Comparison of ENCODE assay signal across 28 mouse cellular contexts in the genomic region with DNA sequence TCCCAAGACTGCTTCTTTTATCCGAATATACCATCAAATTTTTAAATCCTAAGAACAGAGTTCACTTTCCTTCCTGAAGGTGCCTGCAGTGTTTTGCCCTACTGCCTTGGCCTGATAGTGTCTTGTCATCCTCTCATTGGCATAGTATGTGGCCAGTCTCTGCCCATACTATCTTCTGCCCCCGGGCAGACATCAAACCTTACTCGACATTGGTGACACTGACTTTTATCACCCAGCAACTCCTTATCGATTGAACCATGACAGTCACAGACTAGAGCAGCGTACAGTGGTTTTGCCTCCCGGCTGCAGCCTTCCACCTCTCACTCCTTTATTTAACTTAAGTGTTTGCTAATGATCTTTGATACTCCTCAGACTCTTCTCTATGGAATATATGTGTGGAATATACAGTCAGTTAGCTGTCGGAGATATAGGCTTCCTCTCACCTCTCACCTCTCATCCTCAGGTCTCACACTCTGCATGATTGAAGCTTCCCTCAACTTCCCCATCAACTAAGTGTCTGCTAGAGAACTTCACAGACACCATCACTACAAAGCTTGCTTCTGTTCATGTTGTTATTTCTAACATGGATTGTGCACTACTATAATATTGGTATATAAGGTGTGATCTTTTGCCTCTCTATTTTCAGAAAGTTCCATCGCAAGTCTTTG.
A peak's percentile ranks its signal among the peaks of the same experiment; 100 is the strongest.
DNase-seq lines count a peak whose midpoint lies in the region; ATAC-seq and TF ChIP-seq lines count a peak whose summit lies in the region.
"Had no signal": no experiment of that assay in that cellular context is flagged by ENCODE, and none has a peak within 500 bp of the region (broad histone marks: within the 10 kb centered on the region; RNA-seq: fewer than 3 reads in every experiment).

No protein-coding gene starts in this region.

- 42% methylated on average over 8 of the region's 8 CpGs for WGBS in liver, embryonic 16.5 days (ENCODE audit: insufficient replicate concordance)

- no peaks in the 10 kb centered on the region for H3K27me3 ChIP-seq in MEL (ENCODE audit: control insufficient read depth in 1 of 2, insufficient read depth in 2 of 2, low read length in 2 of 2)
- no peaks in the 10 kb centered on the region for H3K27me3 ChIP-seq in liver, embryonic 16.5 days (ENCODE audit: control insufficient read depth, insufficient read depth, low read depth, low read length)
- H3K27me3 ChIP-seq: embryonic facial prominence, embryonic 13.5 days; heart, embryonic 13.5 days; hindbrain, embryonic 12.5 days; limb, embryonic 12.5 days; midbrain, embryonic 15.5 days; neural tube, embryonic 12.5 days had no signal

- no peaks in the 10 kb centered on the region for H3K9me3 ChIP-seq in MEL (replicated peaks; ENCODE audit: insufficient read depth, low read length)
- H3K9me3 ChIP-seq in liver, embryonic 16.5 days (replicated peaks; ENCODE audit: control insufficient read depth, low read length), result no peaks in the 10 kb centered on the region
- H3K9me3 ChIP-seq: embryonic facial prominence, embryonic 13.5 days; heart, embryonic 13.5 days; hindbrain, embryonic 12.5 days; limb, embryonic 12.5 days; midbrain, embryonic 15.5 days; neural tube, embryonic 12.5 days had no signal

- peak overlapping the region; percentile 32 for H3K4me2 ChIP-seq in liver, embryonic 16.5 days (ENCODE audit: low read depth, low read length)
- H3K4me2 ChIP-seq: embryonic facial prominence, embryonic 13.5 days; heart, embryonic 13.5 days; hindbrain, embryonic 12.5 days; limb, embryonic 12.5 days; midbrain, embryonic 15.5 days; neural tube, embryonic 12.5 days had no signal

- H3K27ac ChIP-seq in MEL (ENCODE audit: control insufficient read depth, low read depth, low read length), result peak overlapping the region; percentile 66
- H3K27ac ChIP-seq in liver, embryonic 16.5 days (ENCODE audit: low read length), result peak overlapping the region; percentile 49
- H3K27ac ChIP-seq: embryonic facial prominence, embryonic 13.5 days; heart, adult 2 months; heart, embryonic 13.5 days; hindbrain, embryonic 12.5 days; limb, embryonic 12.5 days; midbrain, embryonic 15.5 days; neural tube, embryonic 12.5 days had no signal

- peak; percentile 85 for ATAC-seq in liver, embryonic 16.5 days (ENCODE audit: low read depth)
- ATAC-seq: forebrain, embryonic 16.5 days; inflammation-experienced regulatory T-cells, adult 6 months; midbrain, embryonic 15.5 days had no signal

- no peak overlapping the region for H3K9ac ChIP-seq in MEL (ENCODE audit: control insufficient read depth, low read depth, low read length, poor library complexity, severe bottlenecking)
- H3K9ac ChIP-seq in liver, embryonic 16.5 days (ENCODE audit: low read depth, low read length), result no peak overlapping the region
- H3K9ac ChIP-seq: embryonic facial prominence, embryonic 13.5 days; heart, embryonic 13.5 days; hindbrain, embryonic 12.5 days; limb, embryonic 12.5 days; midbrain, embryonic 15.5 days; neural tube, embryonic 12.5 days had no signal

- TF ChIP-seq CTCF in MEL (IDR thresholded peaks at IDR 0.05 in 2 of 3, conservative IDR thresholded peaks at IDR 0.05 in 1 of 3; ENCODE audit: control insufficient read depth in 1 of 3, insufficient read depth in 1 of 3, low read depth in 2 of 3, low read length in 3 of 3, poor library complexity in 1 of 3, severe bottlenecking in 1 of 3), result no peak

- peaks cover 40 to 44% of the 10 kb centered on the region in 2 experiments for H3K4me1 ChIP-seq in MEL (ENCODE audit: control insufficient read depth in 1 of 2, insufficient read depth in 2 of 2, low read length in 2 of 2)
- peaks cover 33% of the 10 kb centered on the region for H3K4me1 ChIP-seq in liver, embryonic 16.5 days (ENCODE audit: control insufficient read depth, low read depth, low read length)
- H3K4me1 ChIP-seq: embryonic facial prominence, embryonic 13.5 days; hindbrain, embryonic 12.5 days; limb, embryonic 12.5 days; midbrain, embryonic 15.5 days; neural tube, embryonic 12.5 days had no signal

- H3K4me3 ChIP-seq in MEL (ENCODE audit: control insufficient read depth in 1 of 2, insufficient read depth in 1 of 2, low read depth in 2 of 2, low read length in 2 of 2), result peak overlapping the region in 1 of 2 experiments; percentile 27; a peak in 2 of 4 replicates
- H3K4me3 ChIP-seq in liver, embryonic 16.5 days (ENCODE audit: low read depth, low read length), result no peak overlapping the region
- H3K4me3 ChIP-seq: embryonic facial prominence, embryonic 13.5 days; heart, adult 2 months; heart, embryonic 13.5 days; hindbrain, embryonic 12.5 days; limb, embryonic 12.5 days; midbrain, embryonic 15.5 days; neural tube, embryonic 12.5 days had no signal

- TF ChIP-seq RAD21 in MEL (IDR thresholded peaks at IDR 0.05; ENCODE audit: low read depth, low read length), result no peak

- no peaks in the 10 kb centered on the region for H3K79me2 ChIP-seq in MEL (ENCODE audit: control insufficient read depth, insufficient read depth, low read length, poor library complexity)

- no peak for TF ChIP-seq POLR2A in MEL (IDR thresholded peaks at IDR 0.05; ENCODE audit: control insufficient read depth in 1 of 2, insufficient read depth in 1 of 2, low read depth in 1 of 2, low read length in 2 of 2, poor library complexity in 1 of 2)

- TF ChIP-seq EP300 in MEL (IDR thresholded peaks at IDR 0.05; ENCODE audit: low read depth in 1 of 2, low read length in 2 of 2), result peak in 1 of 2 experiments; percentile 58; a peak in 3 of 4 replicates

- peak; percentile 35 for DNase-seq in CD4-positive helper T cell, adult 2 months (ENCODE audit: low read depth, low spot score)
- peak; percentile 48 for DNase-seq in MEL (ENCODE audit: low read depth, low spot score)
- DNase-seq in liver, result peak; percentile 64
- no peak for DNase-seq in layer of hippocampus, adult 18-20 months (ENCODE audit: low spot score in 2 of 2)
- DNase-seq in left cerebral cortex, adult 9 months (ENCODE audit: low spot score in 2 of 2), result no peak
- no peak for DNase-seq in layer of hippocampus, postnatal 14 days (ENCODE audit: low spot score in 2 of 2)
- DNase-seq in adrenal gland, adult (ENCODE audit: inconsistent age in 2 of 2, low spot score in 1 of 2), result no peak
- DNase-seq: B cell, adult 2 months; cerebellum, adult 18-20 months; cerebellum, postnatal 14 days; embryo, embryonic 11 days; gastrocnemius, postnatal 36 days; heart, adult 2 months; heart, postnatal 14 days; kidney, adult 18-20 months; kidney, postnatal 4 days; layer of hippocampus, adult 9-11 months; lung, adult 2 months; lung, postnatal 14 days had no signal

- peaks cover 0 to 65% of the 10 kb centered on the region in 2 experiments; a peak in 2 of 4 replicates for H3K36me3 ChIP-seq in MEL (ENCODE audit: control insufficient read depth in 1 of 2, insufficient read depth in 2 of 2, low read length in 2 of 2)
- H3K36me3 ChIP-seq in liver, embryonic 16.5 days (ENCODE audit: control insufficient read depth, insufficient read depth), result no peaks in the 10 kb centered on the region
- H3K36me3 ChIP-seq: embryonic facial prominence, embryonic 13.5 days; heart, embryonic 13.5 days; hindbrain, embryonic 12.5 days; limb, embryonic 12.5 days; midbrain, embryonic 15.5 days; neural tube, embryonic 12.5 days had no signal

TF ChIP-seq in MEL, 35 proteins besides CTCF, POLR2A, EP300 and RAD21:
- TF ChIP-seq MEF2A (IDR thresholded peaks at IDR 0.05; ENCODE audit: extremely low read depth, insufficient replicate concordance, low read depth, low read length, poor library complexity, severe bottlenecking) (no peak), GABPA (IDR thresholded peaks at IDR 0.05; ENCODE audit: low read depth, low read length) (no peak), GATA1 (IDR thresholded peaks at IDR 0.05; ENCODE audit: low read depth, low read length) (peak; percentile 59; the same call in 1 of the 2 replicates), JUND (IDR thresholded peaks at IDR 0.05; ENCODE audit: low read depth, low read length) (no peak), POLR2AphosphoS2 (IDR thresholded peaks at IDR 0.05; ENCODE audit: low read length) (no peak), ZNF384 (IDR thresholded peaks at IDR 0.05; ENCODE audit: low read depth, low read length) (no peak), NRF1 (IDR thresholded peaks at IDR 0.05; ENCODE audit: insufficient read depth, low read depth, low read length, poor library complexity, severe bottlenecking) (no peak), MYB (IDR thresholded peaks at IDR 0.05; ENCODE audit: low read depth, low read length) (no peak), MYC (IDR thresholded peaks at IDR 0.05; ENCODE audit: low read depth, low read length) (0 out of 2 replicates have a peak, but pooled peaks have one; percentile 7), POLR2AphosphoS5 (IDR thresholded peaks at IDR 0.05; ENCODE audit: borderline replicate concordance, low read depth, low read length) (no peak), HCFC1 (IDR thresholded peaks at IDR 0.05; ENCODE audit: low read depth, low read length) (no peak), E2F4 (IDR thresholded peaks at IDR 0.05; ENCODE audit: borderline replicate concordance, low read depth, low read length) (no peak), NELFE (IDR thresholded peaks at IDR 0.05; ENCODE audit: low read depth, low read length) (no peak), MXI1 (IDR thresholded peaks at IDR 0.05; ENCODE audit: low read depth, low read length) (peak; percentile 55; the same call in 1 of the 2 replicates), ELF1 (IDR thresholded peaks at IDR 0.05; ENCODE audit: low read depth, low read length) (no peak), USF2 (IDR thresholded peaks at IDR 0.05; ENCODE audit: borderline replicate concordance in 1 of 2, insufficient read depth in 1 of 2, low read depth in 1 of 2, low read length in 2 of 2) (no peak), KAT2A (conservative IDR thresholded peaks at IDR 0.05; ENCODE audit: low read depth, low read length) (no peak), TCF12 (IDR thresholded peaks at IDR 0.05; ENCODE audit: low read depth, low read length) (peak; percentile 63), TAL1 (IDR thresholded peaks at IDR 0.05; ENCODE audit: low read length) (no peak), RCOR1 (IDR thresholded peaks at IDR 0.05; ENCODE audit: low read depth, low read length) (0 out of 2 replicates have a peak, but pooled peaks have one; percentile 15), MAZ (IDR thresholded peaks at IDR 0.05; ENCODE audit: low read depth, low read length) (0 out of 2 replicates have a peak, but pooled peaks have one; percentile 28), ZC3H11A (IDR thresholded peaks at IDR 0.05; ENCODE audit: low read depth, low read length) (no peak), MAX (IDR thresholded peaks at IDR 0.05; ENCODE audit: low read length) (0 out of 2 replicates have a peak, but pooled peaks have one; percentile 19), SMC3 (IDR thresholded peaks at IDR 0.05; ENCODE audit: low read depth, low read length) (no peak), BHLHE40 (IDR thresholded peaks at IDR 0.05; ENCODE audit: borderline replicate concordance, low read depth, low read length) (no peak), MAFK (IDR thresholded peaks at IDR 0.05; ENCODE audit: borderline replicate concordance, low read depth, low read length) (no peak), ETS1 (IDR thresholded peaks at IDR 0.05; ENCODE audit: low read depth, low read length) (no peak)
TF ChIP-seq in MEL: peak in this region for 7.

Comparison
In these comparisons a context has a peak if more than half of its experiments do, and no peak if none do; other contexts are left out.
1. DNase-seq: peak in CD4-positive helper T cell, adult 2 months (single experiment), MEL (single experiment) and liver (single experiment); none in layer of hippocampus, adult 18-20 months (0 of 2), left cerebral cortex, adult 9 months (0 of 2), layer of hippocampus, postnatal 14 days (0 of 2) and adrenal gland, adult (0 of 2).